Mouse (Mus musculus) intestine, embryonic 15.5 days (tissue): ENCODE results near the gene Frmd4b. TPM values are rescaled to one million over a fixed set of nuclear protein-coding genes. Genes with fewer than 3 reads are reported as not detected.

Experiments
- ATAC-seq: fragments of 200-750 bp; cut with Nextera tagmentation; 2 replicates; pipeline ENCODE4 v1.8.0; 2017; ENCODE audit warnings: moderate TSS enrichment, moderate library complexity
- H3K27ac ChIP-seq: fragments of 300-500 bp; sonication (generic); 2 replicates; pipeline ENCODE4 v1.5.1; 2015; ENCODE audit warnings: mild to moderate bottlenecking, inconsistent platforms
- H3K27me3 ChIP-seq: fragments of 300-500 bp; sonication (generic); replicated peaks from 2 replicates; pipeline ENCODE4 v1.6.1; 2015; ENCODE audit warnings: inconsistent platforms
- H3K36me3 ChIP-seq: fragments of 300-500 bp; sonication (generic); 2 replicates; pipeline ENCODE4 v1.6.1; 2015; ENCODE audit warnings: inconsistent platforms
- H3K4me1 ChIP-seq: fragments of 300-500 bp; sonication (generic); replicated peaks from 2 replicates; pipeline ENCODE4 v1.6.1; 2015; ENCODE audit warnings: inconsistent platforms
- H3K4me2 ChIP-seq: fragments of 300-500 bp; sonication (generic); replicated peaks from 2 replicates; pipeline ENCODE4 v1.6.1; 2015; ENCODE audit warnings: mild to moderate bottlenecking, inconsistent platforms
- H3K4me3 ChIP-seq: fragments of 300-500 bp; sonication (generic); replicated peaks from 2 replicates; pipeline ENCODE4 v1.5.1; 2015; ENCODE audit warnings: inconsistent platforms
- H3K9ac ChIP-seq: fragments of 300-500 bp; sonication (generic); 2 replicates; pipeline ENCODE4 v1.6.1; 2015; ENCODE audit warnings: inconsistent platforms
- H3K9me3 ChIP-seq: fragments of 300-500 bp; sonication (generic); 2 replicates; pipeline ENCODE4 v1.6.1; 2016; ENCODE audit warnings: inconsistent platforms
- WGBS: fragments of 180-500 bp; shearing (Covaris S2); methylation state at CpG from one replicate; pipeline ENCODE4 v1.1.7; 2015; 5-methylcytosine and 5-hydroxymethylcytosine counted together
- polyA plus RNA-seq: library from polyadenylated mRNA; unstranded; fragments of >200 nt; fragmentation: Nextera tagmentation; extraction: Ambion mirVana; gene quantifications from 2 replicates; pipeline ENCODE4 v1.2.1, GENCODE M21; 2015

The Frmd4b gene
- polyA plus RNA-seq, 1 experiment from 2014 or later, result 11.1 TPM

DNA sequence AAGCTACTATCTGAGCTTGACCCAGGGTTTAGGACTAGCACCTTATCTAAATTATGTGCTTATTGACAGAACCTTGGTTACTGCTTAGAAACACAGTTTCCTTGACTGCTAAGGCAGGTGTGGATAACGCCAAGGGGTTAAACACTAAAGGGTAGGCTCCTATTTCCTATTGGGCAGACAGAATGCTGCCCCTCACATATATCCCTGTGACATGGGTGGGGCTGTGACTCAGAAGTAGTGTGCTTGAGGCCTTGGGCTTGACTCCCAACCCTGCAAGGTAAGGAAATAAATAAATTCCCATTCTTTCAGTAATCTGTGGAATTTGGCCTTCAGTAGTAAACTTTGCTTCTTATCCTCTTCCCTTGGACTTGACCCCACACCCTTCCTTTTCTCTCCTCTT lies 275.7 kb downstream of the Frmd4b start:
- Histone ChIP-seq H3K4me1 (0 out of 2 replicates have a peak, but pooled peaks cover 8% of the 10 kb centered on the region), H3K4me3 (no peak overlapping the region), H3K27ac (peak overlapping the region; percentile 72), H3K4me2 (no peak overlapping the region), H3K27me3 (no peaks in the 10 kb centered on the region), H3K36me3 (no peaks in the 10 kb centered on the region), H3K9ac (no peak overlapping the region), H3K9me3 (no peaks in the 10 kb centered on the region)
- ATAC-seq, result peak; percentile 94
- 59% methylated on average over 1 of the region's 1 CpGs for WGBS

DNA sequence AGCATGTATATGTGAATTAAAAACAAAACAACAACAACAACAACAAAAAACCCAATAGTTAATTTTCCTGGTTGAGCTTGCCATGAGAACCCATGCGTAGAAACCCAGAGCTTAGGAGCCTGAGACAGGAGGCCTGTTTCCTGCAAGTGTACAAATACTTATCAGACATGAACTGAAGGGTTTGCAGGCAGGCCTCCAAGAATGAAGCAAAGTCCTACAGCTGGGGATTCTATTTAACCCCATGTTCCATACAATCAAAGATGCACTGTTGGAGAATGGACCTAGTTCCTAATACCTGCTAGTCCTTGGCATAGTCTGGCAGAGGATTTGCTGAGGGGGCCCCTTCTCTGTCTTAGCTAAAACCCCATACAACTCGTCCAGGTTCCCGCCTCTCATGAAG lies 276.2 kb downstream of the Frmd4b start:
- H3K9ac ChIP-seq, result no peak overlapping the region
- ATAC-seq, result peak; percentile 67
- 59% methylated on average over 3 of the region's 3 CpGs for WGBS
- H3K9me3 ChIP-seq, result no peaks in the 10 kb centered on the region
- H3K4me1 ChIP-seq, result 0 out of 2 replicates have a peak, but pooled peaks cover 5% of the 10 kb centered on the region
- H3K27me3 ChIP-seq, result no peaks in the 10 kb centered on the region
- no peaks in the 10 kb centered on the region for H3K36me3 ChIP-seq
- no peak overlapping the region for H3K4me3 ChIP-seq
- peak overlapping the region; percentile 72 for H3K27ac ChIP-seq
- H3K4me2 ChIP-seq, result 0 out of 2 replicates have a peak overlapping the region, but pooled peaks have one; percentile 12

DNA sequence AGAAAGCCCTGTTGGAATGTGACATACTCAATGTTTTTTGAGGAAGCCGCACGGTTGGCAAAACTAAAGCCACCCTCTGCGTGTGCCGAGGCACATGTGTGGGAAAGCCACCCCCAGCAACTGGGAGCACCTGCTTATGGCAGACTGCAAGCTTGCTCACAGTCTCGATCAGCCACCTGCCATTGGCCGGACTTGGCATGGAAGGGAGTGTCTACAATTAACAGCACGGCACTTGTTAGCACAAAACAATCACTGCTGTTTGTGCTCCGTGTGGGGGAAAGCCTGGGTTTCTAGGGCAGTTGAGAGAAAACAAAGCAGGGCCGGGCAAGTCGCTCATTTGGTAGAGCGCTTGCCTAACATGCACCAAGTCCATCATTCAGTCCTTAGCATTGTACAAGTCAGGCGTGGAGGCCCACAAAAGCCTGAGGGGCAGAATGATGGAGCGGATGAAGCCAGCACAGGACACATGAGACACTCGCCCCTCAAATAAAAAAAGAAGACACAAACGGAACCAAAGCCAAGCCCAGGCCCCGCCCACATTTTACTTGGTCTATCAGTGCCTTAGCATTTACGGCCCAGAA lies 277.0 kb downstream of the Frmd4b start:
- Histone ChIP-seq H3K27ac (peak overlapping the region; percentile 72; the same call in 1 of the 2 replicates), H3K27me3 (no peaks in the 10 kb centered on the region), H3K36me3 (no peaks in the 10 kb centered on the region), H3K9me3 (no peaks in the 10 kb centered on the region), H3K4me2 (no peak overlapping the region), H3K9ac (no peak overlapping the region), H3K4me3 (no peak overlapping the region), H3K4me1 (0 out of 2 replicates have a peak, but pooled peaks cover 5% of the 10 kb centered on the region)
- no peak for ATAC-seq
- WGBS, result 77% methylated on average over 17 of the region's 17 CpGs

DNA sequence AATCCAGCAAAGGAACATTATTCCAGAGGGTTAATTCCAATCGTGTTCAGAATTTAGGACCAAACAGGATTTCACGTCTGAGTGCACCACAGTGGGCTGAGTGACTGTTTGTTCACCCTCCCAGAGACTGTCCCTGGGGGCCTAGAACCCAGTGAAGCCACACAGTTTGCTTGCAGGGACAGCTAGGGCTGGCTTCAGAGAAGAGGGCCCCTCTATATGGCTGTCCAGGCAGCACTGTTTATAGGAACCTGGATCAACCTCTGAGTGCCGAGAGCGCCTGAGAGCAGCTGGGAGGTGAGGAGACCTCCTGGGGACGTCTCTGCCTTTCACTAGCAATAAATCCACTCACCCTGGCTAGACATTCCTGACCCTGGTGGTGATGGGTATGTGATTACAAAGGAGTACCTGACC lies 278.1 kb downstream of the Frmd4b start:
- no peak for ATAC-seq
- H3K9ac ChIP-seq, result no peak overlapping the region
- H3K4me3 ChIP-seq, result no peak overlapping the region
- 0 out of 2 replicates have a peak, but pooled peaks cover 5% of the 10 kb centered on the region for H3K4me1 ChIP-seq
- no peaks in the 10 kb centered on the region for H3K9me3 ChIP-seq
- WGBS, result 34% methylated on average over 5 of the region's 5 CpGs
- no peaks in the 10 kb centered on the region for H3K36me3 ChIP-seq
- no peaks in the 10 kb centered on the region for H3K27me3 ChIP-seq
- H3K27ac ChIP-seq, result no peak overlapping the region
- H3K4me2 ChIP-seq, result no peak overlapping the region

DNA sequence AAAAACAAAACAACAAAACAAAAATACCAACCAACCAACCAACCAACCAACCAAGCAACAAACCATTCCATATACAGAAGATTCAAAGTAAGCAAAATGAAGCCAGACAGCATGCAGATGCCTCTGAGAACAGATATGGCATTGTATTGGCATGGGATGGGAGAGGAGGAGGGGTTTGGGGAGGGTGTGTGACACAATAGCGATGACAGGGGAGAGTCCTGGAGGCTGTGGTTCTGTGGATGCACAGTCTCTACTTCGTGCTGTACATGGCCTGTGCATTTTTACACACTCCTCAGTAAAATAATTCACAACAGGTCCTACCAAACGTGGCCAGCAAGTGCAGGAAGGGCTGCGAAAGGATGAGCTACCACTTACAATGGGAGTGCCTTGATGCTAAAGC lies 278.5 kb downstream of the Frmd4b start:
- WGBS, result 68% methylated on average over 4 of the region's 4 CpGs
- no peak overlapping the region for H3K27ac ChIP-seq
- no peak overlapping the region for H3K4me2 ChIP-seq
- no peak for ATAC-seq
- H3K9me3 ChIP-seq, result no peaks in the 10 kb centered on the region
- H3K9ac ChIP-seq, result no peak overlapping the region
- no peaks in the 10 kb centered on the region for H3K36me3 ChIP-seq
- H3K4me3 ChIP-seq, result no peak overlapping the region
- H3K27me3 ChIP-seq, result no peaks in the 10 kb centered on the region
- 0 out of 2 replicates have a peak, but pooled peaks cover 5% of the 10 kb centered on the region for H3K4me1 ChIP-seq

DNA sequence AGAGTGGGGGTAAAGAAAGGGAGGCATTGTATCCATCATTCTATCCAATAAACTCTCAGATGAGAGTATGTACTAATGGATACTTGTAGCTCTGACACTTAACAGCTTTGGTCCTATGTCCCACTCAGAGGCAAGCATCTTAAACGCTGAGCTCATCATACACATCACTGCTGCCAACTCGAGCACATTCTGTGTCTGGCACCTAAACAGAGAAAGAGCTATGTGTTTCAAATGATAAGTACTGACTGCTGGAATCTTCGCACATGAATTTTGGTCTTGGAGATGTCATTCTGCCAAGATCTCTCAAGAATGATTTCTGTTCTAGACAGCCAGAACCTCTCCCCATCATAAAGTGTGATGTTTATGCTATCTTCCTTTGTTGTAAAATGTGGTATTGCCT lies 284.0 kb downstream of the Frmd4b start:
- no peak overlapping the region for H3K4me3 ChIP-seq
- no peaks in the 10 kb centered on the region for H3K9me3 ChIP-seq
- ATAC-seq, result no peak
- H3K4me2 ChIP-seq, result no peak overlapping the region
- H3K27ac ChIP-seq, result no peak overlapping the region
- H3K4me1 ChIP-seq, result no peaks in the 10 kb centered on the region
- no peaks in the 10 kb centered on the region for H3K27me3 ChIP-seq
- no peak overlapping the region for H3K9ac ChIP-seq
- 69% methylated on average over 3 of the region's 3 CpGs for WGBS
- no peaks in the 10 kb centered on the region for H3K36me3 ChIP-seq

DNA sequence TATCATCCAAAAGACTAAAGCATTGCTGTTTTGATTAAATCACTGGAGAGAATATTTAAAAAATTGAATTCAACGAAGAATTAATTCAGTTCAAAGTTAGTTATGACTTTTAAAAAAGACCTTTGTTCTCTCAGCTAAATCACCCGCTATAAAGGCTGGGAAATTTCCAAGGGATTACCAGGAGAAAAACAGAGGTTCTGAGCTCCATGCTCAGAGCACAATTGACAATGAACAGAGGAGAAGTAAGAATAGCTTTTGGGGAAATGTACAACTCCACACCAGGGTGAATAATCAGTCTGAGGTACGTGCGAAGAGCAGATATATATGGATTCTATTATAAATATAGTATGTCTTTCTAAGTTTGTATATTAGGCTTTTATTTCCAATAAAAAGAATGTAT lies 293.4 kb downstream of the Frmd4b start:
- H3K27me3 ChIP-seq, result no peaks in the 10 kb centered on the region
- H3K36me3 ChIP-seq, result no peaks in the 10 kb centered on the region
- no peaks in the 10 kb centered on the region for H3K9me3 ChIP-seq
- 72% methylated on average over 4 of the region's 4 CpGs for WGBS
- no peak overlapping the region for H3K4me3 ChIP-seq
- ATAC-seq, result no peak
- no peaks in the 10 kb centered on the region for H3K4me1 ChIP-seq
- no peak overlapping the region for H3K9ac ChIP-seq
- no peak overlapping the region for H3K27ac ChIP-seq
- no peak overlapping the region for H3K4me2 ChIP-seq

DNA sequence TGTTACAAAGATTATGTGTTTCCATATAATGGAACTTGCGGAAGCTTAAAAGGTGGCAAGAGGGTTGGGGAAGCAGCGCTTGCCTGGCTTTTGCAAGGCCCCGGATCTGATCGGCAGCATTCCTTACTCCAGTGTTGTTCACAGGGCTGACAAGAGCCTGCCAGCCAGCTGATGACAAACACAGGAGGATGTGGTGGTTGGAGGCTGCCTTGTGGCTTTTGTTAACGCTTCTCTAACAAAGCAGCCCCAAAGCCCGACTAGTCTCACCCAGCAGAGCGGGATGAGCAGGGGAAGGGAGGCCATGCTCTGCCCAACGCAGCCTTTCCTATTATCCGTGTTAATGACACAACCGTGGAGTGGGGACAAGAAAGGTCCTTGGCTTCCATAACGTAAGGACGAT lies 295.2 kb downstream of the Frmd4b start:
- H3K9me3 ChIP-seq, result no peaks in the 10 kb centered on the region
- no peak overlapping the region for H3K4me2 ChIP-seq
- no peaks in the 10 kb centered on the region for H3K27me3 ChIP-seq
- no peak for ATAC-seq
- no peaks in the 10 kb centered on the region for H3K36me3 ChIP-seq
- 79% methylated on average over 12 of the region's 12 CpGs for WGBS
- H3K27ac ChIP-seq, result no peak overlapping the region
- H3K4me1 ChIP-seq, result no peaks in the 10 kb centered on the region
- H3K9ac ChIP-seq, result no peak overlapping the region
- H3K4me3 ChIP-seq, result no peak overlapping the region

DNA sequence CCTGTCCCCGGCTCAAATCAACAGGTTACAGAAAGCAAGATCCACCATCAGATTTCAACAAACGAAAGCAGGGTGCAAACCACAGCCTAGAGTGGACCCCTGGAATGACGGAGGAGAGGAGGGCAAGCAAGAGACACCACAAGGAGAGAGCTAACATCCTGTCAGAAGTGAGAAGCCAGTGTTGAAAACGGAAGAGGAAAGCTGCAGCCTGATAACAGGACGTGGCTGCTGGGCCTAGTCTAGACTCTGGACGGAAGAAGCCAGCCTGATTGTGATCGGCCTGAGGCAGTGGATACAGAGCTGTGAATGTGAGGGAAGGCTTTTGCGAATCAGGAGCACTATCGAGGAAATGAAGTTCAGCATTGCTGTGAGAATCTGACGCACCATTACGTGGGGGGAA lies 296.2 kb downstream of the Frmd4b start:
- no peaks in the 10 kb centered on the region for H3K9me3 ChIP-seq
- no peaks in the 10 kb centered on the region for H3K4me1 ChIP-seq
- no peaks in the 10 kb centered on the region for H3K36me3 ChIP-seq
- H3K27me3 ChIP-seq, result no peaks in the 10 kb centered on the region
- no peak overlapping the region for H3K9ac ChIP-seq
- ATAC-seq, result no peak
- no peak overlapping the region for H3K27ac ChIP-seq
- no peak overlapping the region for H3K4me2 ChIP-seq
- H3K4me3 ChIP-seq, result no peak overlapping the region
- 67% methylated on average over 11 of the region's 11 CpGs for WGBS

DNA sequence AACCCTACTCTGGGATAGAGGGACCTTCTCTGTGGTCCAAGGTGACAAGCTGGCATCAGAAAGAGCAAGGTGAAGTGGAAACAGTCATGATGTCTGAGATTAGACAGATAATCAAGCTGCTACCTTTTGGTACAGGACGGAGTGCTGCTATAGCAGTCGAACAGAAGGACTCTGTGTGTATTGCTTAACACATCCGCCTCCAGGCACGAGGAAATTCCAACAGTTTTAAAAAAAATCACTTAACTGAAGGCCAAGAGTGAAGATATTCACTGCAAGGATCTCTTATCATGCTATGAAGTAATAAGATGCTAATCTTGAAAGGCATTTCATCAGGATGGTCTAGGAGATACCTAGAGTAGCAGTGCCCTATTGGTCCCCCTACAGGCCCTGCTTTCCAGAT lies 298.3 kb downstream of the Frmd4b start:
- WGBS, result 71% methylated on average over 4 of the region's 4 CpGs
- Histone ChIP-seq H3K9me3 (no peaks in the 10 kb centered on the region), H3K27ac (no peak overlapping the region), H3K4me3 (no peak overlapping the region), H3K4me2 (no peak overlapping the region), H3K9ac (no peak overlapping the region), H3K27me3 (no peaks in the 10 kb centered on the region), H3K36me3 (no peaks in the 10 kb centered on the region), H3K4me1 (no peaks in the 10 kb centered on the region)
- ATAC-seq, result no peak

DNA sequence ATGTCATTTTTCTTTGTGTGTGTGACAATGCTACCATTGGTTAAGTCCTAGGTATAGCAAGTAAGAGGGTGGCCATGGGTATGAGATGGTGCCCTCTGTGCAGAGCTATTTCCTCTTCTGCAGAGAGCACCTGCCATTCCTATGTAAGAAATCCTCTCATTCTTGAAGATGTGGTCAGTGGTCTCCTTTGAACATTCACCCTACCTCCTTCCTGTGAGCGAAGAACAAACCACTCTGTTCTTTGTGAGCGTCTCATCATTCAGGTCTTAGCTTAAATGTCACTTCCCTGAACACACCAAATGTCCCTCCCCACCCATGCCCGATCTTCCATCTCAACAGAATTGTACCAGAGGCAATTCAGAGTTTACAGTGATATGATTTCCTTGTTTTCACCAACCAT lies 299.4 kb downstream of the Frmd4b start:
- no peak overlapping the region for H3K4me2 ChIP-seq

DNA sequence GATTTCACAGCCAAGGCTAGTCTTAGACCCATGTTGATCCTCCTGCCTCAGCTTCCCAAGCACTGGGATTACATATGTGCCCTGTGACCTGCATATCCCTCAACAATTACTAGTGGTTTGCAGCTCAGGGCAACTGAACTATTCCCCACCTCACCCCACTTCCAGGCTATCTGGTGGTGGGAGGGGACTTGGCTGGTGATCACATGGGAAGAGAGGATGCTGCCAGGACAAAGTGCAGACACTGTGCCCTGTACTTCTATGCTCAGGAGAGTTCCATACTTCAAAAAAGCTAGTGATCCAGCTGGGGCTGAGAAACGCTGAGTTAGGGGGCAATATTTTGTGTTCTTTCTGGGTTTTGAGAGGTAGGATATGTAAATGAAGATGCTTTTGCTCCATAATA lies 300.6 kb downstream of the Frmd4b start:
- H3K4me3 ChIP-seq, result no peak overlapping the region
- H3K4me2 ChIP-seq, result no peak overlapping the region
- WGBS, result 73% methylated on average over 1 of the region's 1 CpGs
- no peak overlapping the region for H3K9ac ChIP-seq
- H3K9me3 ChIP-seq, result no peaks in the 10 kb centered on the region
- 0 out of 2 replicates have a peak, but pooled peaks have one; percentile 18 for ATAC-seq
- no peaks in the 10 kb centered on the region for H3K27me3 ChIP-seq
- no peak overlapping the region for H3K27ac ChIP-seq
- H3K4me1 ChIP-seq, result peaks cover 7% of the 10 kb centered on the region; the same call in 1 of the 2 replicates
- no peaks in the 10 kb centered on the region for H3K36me3 ChIP-seq

More for the DNA sequence above, 299.4 kb downstream of the Frmd4b start:
- Histone ChIP-seq H3K9me3 (no peaks in the 10 kb centered on the region), H3K4me1 (no peaks in the 10 kb centered on the region), H3K9ac (no peak overlapping the region), H3K27ac (no peak overlapping the region), H3K4me3 (no peak overlapping the region), H3K36me3 (no peaks in the 10 kb centered on the region), H3K27me3 (no peaks in the 10 kb centered on the region)
- ATAC-seq, result no peak
- WGBS, result 82% methylated on average over 3 of the region's 3 CpGs

DNA sequence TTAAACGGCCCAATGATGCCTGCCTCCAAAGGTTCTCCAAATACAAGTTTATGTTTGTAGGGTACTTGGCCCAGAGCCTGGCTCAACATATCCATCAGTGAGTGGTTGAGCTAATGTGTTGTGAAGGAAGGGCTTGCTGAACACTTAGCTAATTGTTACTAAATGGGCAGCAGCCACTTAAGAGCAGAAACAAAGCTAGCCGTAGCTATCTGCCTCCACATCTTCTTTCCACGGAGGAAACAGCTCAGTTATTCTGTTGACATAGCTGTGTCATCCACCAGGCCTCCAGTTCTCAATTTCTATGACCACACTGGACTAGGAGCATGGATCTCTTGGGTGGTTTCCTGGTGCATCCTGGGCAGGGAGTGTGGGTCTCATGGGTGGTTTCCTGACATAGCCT lies 302.0 kb downstream of the Frmd4b start:
- ATAC-seq, result no peak

More for the DNA sequence above, 302.0 kb downstream of the Frmd4b start:
- no peaks in the 10 kb centered on the region for H3K9me3 ChIP-seq
- peaks cover 15% of the 10 kb centered on the region for H3K4me1 ChIP-seq
- no peak overlapping the region for H3K4me3 ChIP-seq
- H3K27me3 ChIP-seq, result no peaks in the 10 kb centered on the region
- H3K4me2 ChIP-seq, result no peak overlapping the region
- no peak overlapping the region for H3K9ac ChIP-seq
- H3K27ac ChIP-seq, result no peak overlapping the region
- H3K36me3 ChIP-seq, result no peaks in the 10 kb centered on the region
- WGBS, result 55% methylated on average over 3 of the region's 3 CpGs
